Mouse (Mus musculus): Measurements from ENCODE around the gene Crb2. TPM values are rescaled to one million over a fixed set of nuclear protein-coding genes. Genes with fewer than 3 reads are reported as not detected.

The Crb2 gene
- polyA plus RNA-seq (2012; rRNA removed), result 3.0 TPM in 2 replicates

DNA sequence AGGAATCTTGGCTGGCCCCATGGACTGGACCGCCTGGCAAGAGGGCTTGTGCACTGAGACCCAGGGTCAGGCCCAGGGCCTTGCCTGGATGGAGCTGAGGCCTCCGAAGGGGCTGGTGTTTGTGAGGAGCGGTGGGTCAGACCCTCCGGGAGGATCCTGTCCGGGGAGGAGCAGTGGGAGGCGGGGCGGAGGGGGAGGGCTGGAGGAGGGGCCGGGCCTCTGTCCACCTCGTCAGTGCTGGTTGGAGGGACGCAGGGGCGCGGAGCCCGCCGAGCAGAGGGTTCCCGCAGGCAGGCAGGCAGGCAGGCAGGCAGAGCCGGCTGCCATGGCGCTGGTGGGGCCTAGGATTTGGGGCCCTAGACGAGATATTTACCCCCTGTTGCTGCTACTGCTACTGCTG lies at the start of gene Crb2:
Crb2 (plus strand) TSS at position 234 of the 400 bp plus-strand sequence.

Other genes with a start within 250 kb of the Crb2 start
- 77.7 and 82.8 TPM in 2 replicates for gene Strbp, start 72.4 kb upstream of the Crb2 start, polyA plus RNA-seq (2012; rRNA removed)